Mouse (Mus musculus): ENCODE measurements around the gene Frrs1l.

DNA sequence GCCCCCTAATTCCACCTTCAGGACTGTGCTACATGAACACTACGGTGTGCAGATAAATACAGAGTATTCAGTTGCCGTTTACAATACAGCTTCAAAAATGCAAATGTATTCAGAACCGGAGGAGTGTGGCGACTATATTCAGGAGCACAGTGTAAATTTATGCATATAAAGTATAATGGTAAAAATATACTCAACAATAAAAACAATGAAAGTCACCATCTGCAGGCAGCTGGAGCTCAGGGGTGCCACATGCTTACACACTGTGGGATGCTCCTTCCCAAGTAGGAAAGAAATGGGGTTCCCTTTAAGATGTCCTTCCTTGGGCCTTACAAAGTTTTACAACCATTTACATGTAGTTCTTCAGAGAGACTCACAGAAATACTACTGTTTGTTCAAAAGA lies 48.7 kb downstream of the Frrs1l start:
- no peak for TF ChIP-seq CTCF (IDR thresholded peaks at IDR 0.05; ENCODE audit: control insufficient read depth, insufficient read depth, insufficient replicate concordance, low read depth, low read length)
- TF ChIP-seq POLR2A (IDR thresholded peaks at IDR 0.05; ENCODE audit: control insufficient read depth, low read depth, low read length), result no peak
